Mouse (Mus musculus) heart, embryonic 11.5 days (tissue): ENCODE measurements at regions not wholly inside any gene's neighbourhood (a gene's known extent, or its start where the extent isn't known, plus 50 kb on each side); places are given as distances from the start of the nearest gene placed in this dataset.

Experiments used
- ATAC-seq: fragments of 200-750 bp; cut with Nextera tagmentation; replicated peaks from 2 replicates; pipeline ENCODE4 v1.8.0; 2017; ENCODE audit warnings: moderate library complexity; ENCODE audit not compliant: insufficient number of reproducible peaks, low FRiP score, low TSS enrichment
- H3K27ac ChIP-seq: fragments of 300-500 bp; sonication (generic); 2 replicates; pipeline ENCODE4 v1.5.1; 2014; ENCODE audit warnings: mild to moderate bottlenecking, low read depth, low read length
- H3K27me3 ChIP-seq: fragments of 300-500 bp; sonication (generic); 2 replicates; pipeline ENCODE4 v1.6.1; 2014; ENCODE audit warnings: mild to moderate bottlenecking, low read length, mixed read lengths; ENCODE audit not compliant: control insufficient read depth, insufficient read depth
- H3K36me3 ChIP-seq: fragments of 300-500 bp; sonication (generic); 2 replicates; pipeline ENCODE4 v1.6.1; 2014; ENCODE audit warnings: mild to moderate bottlenecking, low read length, moderate library complexity, mixed read lengths; ENCODE audit not compliant: control insufficient read depth, insufficient read depth
- H3K4me1 ChIP-seq: fragments of 300-500 bp; sonication (generic); 2 replicates; pipeline ENCODE4 v1.6.1; 2014; ENCODE audit warnings: low read length; ENCODE audit not compliant: control insufficient read depth, insufficient read depth
- H3K4me2 ChIP-seq: fragments of 300-500 bp; sonication (generic); 2 replicates; pipeline ENCODE4 v1.6.1; 2014; ENCODE audit warnings: mild to moderate bottlenecking, moderate library complexity
- H3K4me3 ChIP-seq: fragments of 300-500 bp; sonication (generic); 2 replicates; pipeline ENCODE4 v1.5.1; 2014; ENCODE audit warnings: low read depth, low read length
- H3K9ac ChIP-seq: fragments of 300-500 bp; sonication (generic); 2 replicates; pipeline ENCODE4 v1.6.1; 2014; ENCODE audit warnings: mild to moderate bottlenecking, low read depth, low read length, moderate library complexity
- H3K9me3 ChIP-seq: fragments of 300-500 bp; sonication (generic); replicated peaks from 2 replicates; pipeline ENCODE4 v1.6.1; 2016; ENCODE audit warnings: low read length; ENCODE audit not compliant: control insufficient read depth
- WGBS: fragments of 180-500 bp; shearing (Covaris S2); extraction: QIAGEN DNeasy Blood & Tissue Kit; methylation state at CpG from one replicate; pipeline ENCODE4 v1.1.7; 2014; ENCODE audit not compliant: insufficient replicate concordance; 5-methylcytosine and 5-hydroxymethylcytosine counted together

DNA sequence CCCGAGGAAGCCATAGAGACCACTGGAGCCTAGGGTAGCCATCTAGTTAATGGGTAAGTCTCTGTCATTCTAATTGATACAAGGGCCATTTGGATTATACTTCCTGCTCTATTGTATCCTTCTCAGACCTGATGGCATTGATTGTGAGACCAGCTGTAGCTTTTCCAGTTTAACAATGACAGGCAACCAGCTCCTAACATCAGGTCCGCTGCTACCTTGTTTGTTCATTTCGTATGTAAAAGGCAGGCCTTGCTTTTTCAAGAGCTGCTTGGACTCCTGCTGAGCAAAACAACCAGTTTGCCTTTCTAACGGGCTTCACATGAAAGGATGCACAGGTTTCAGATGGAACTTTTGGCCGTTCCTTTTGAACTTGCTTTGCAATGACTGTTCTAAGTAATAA lies 148.6 kb upstream of the Ercc4 start:
- Histone ChIP-seq H3K4me2 (no peak overlapping the region), H3K36me3 (no peaks in the 10 kb centered on the region), H3K27ac (no peak overlapping the region), H3K9ac (no peak overlapping the region), H3K27me3 (no peaks in the 10 kb centered on the region), H3K4me1 (no peaks in the 10 kb centered on the region), H3K9me3 (no peaks in the 10 kb centered on the region), H3K4me3 (no peak overlapping the region)
- 68% methylated on average over 5 of the region's 5 CpGs for WGBS
- no peak for ATAC-seq

- 69% methylated on average over 1 of the region's 1 CpGs for WGBS
- H3K4me1 ChIP-seq = no peaks in the 10 kb centered on the region
- no peak overlapping the region for H3K27ac ChIP-seq
- H3K4me3 ChIP-seq = no peak overlapping the region
- H3K4me2 ChIP-seq = no peak overlapping the region
- ATAC-seq = no peak
- no peaks in the 10 kb centered on the region for H3K9me3 ChIP-seq
- H3K27me3 ChIP-seq = no peaks in the 10 kb centered on the region
- H3K9ac ChIP-seq = no peak overlapping the region
- H3K36me3 ChIP-seq = no peaks in the 10 kb centered on the region
Measured at GRCm38 (mm10) chr16:12982681-12983080, 126.8 kb upstream of the Ercc4 start.

GRCm38 (mm10) chr16:13001288-13001880 lies 108.1 kb upstream of the Ercc4 start:
- Histone ChIP-seq H3K4me3 (no peak overlapping the region), H3K27ac (no peak overlapping the region), H3K27me3 (no peaks in the 10 kb centered on the region), H3K36me3 (no peaks in the 10 kb centered on the region), H3K9me3 (no peaks in the 10 kb centered on the region), H3K9ac (no peak overlapping the region), H3K4me1 (no peaks in the 10 kb centered on the region), H3K4me2 (no peak overlapping the region)
- ATAC-seq = no peak
- WGBS = 73% methylated on average over 1 of the region's 1 CpGs

DNA sequence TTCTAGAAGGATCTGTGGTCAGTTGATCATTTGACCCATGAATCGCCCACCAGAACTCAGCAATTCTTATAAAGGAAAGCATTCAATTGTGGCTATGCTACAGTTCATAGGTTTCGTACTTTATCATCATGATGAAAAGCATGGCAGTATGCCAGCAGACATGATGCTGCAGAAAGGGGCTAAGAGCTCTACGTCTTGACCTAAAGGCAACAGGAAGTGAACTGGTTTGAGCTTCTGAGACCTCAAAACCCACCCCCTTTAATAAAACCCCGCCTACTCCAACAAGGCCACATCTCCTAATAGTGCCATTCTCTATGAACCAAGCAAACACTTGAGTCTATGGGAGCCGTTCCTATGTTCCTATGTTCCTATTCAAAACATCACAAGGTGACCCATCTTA lies 96.6 kb upstream of the Ercc4 start:
- WGBS = 73% methylated on average over 5 of the region's 5 CpGs
- ATAC-seq = no peak

GRCm38 (mm10) chr16:13013891-13014644 lies 95.4 kb upstream of the Ercc4 start:
- 60% methylated on average over 10 of the region's 10 CpGs for WGBS
- Histone ChIP-seq H3K9ac (no peak overlapping the region), H3K27ac (no peak overlapping the region), H3K4me3 (no peak overlapping the region), H3K4me1 (no peaks in the 10 kb centered on the region), H3K36me3 (no peaks in the 10 kb centered on the region), H3K4me2 (no peak overlapping the region), H3K9me3 (no peaks in the 10 kb centered on the region), H3K27me3 (no peaks in the 10 kb centered on the region)
- no peak for ATAC-seq

More for the DNA sequence above, 96.6 kb upstream of the Ercc4 start:
- Histone ChIP-seq H3K9ac (no peak overlapping the region), H3K4me2 (no peak overlapping the region), H3K27me3 (no peaks in the 10 kb centered on the region), H3K9me3 (no peaks in the 10 kb centered on the region), H3K4me3 (no peak overlapping the region), H3K36me3 (no peaks in the 10 kb centered on the region), H3K4me1 (no peaks in the 10 kb centered on the region), H3K27ac (no peak overlapping the region)

DNA sequence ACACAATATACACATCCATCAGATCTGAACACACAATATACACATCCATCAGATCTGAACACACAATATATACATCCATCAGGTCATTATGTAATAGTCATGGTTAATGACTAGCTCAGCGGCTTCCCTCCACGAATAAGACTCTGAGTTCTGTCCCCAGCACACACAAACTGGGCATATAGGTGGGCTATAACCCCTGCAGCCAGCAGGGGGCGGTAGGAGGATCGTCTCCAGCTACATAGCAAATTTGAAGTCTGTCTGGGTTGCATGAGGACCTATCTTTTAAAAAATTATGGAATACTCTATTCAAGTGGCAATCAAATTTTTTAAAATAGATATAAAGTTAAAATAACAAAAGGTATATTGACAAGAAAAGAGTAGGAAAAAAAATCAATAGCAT lies 86.6 kb upstream of the Ercc4 start:
- Histone ChIP-seq H3K27me3 (no peaks in the 10 kb centered on the region), H3K27ac (no peak overlapping the region), H3K4me3 (no peak overlapping the region), H3K4me1 (no peaks in the 10 kb centered on the region), H3K9me3 (no peaks in the 10 kb centered on the region), H3K9ac (no peak overlapping the region), H3K36me3 (no peaks in the 10 kb centered on the region), H3K4me2 (no peak overlapping the region)
- ATAC-seq = no peak
- 53% methylated on average over 4 of the region's 4 CpGs for WGBS

DNA sequence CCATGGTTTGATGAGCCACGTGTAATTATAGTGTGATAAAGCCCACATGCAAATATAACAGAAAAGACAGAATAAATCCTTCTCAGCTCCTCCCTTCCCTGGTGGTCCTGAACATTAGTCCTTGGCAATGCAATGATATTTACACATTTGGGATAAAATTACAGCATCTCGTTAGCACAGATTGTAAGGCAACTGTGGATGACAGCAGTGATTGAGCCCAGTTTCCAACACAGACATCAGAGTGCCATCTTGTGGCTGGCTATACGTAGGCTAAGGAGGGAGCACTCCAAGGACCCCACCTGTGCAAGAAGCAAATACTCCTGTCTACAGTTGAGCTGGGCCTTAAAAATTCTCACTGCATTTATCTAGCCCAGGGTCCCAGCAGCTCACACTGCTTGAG lies 84.1 kb upstream of the Ercc4 start:
- no peak for ATAC-seq
- no peak overlapping the region for H3K9ac ChIP-seq
- WGBS = 48% methylated on average over 3 of the region's 3 CpGs

GRCm38 (mm10) chr16:13034136-13034535 lies 75.3 kb upstream of the Ercc4 start:
- no peaks in the 10 kb centered on the region for H3K36me3 ChIP-seq
- H3K4me1 ChIP-seq = no peaks in the 10 kb centered on the region
- H3K4me2 ChIP-seq = no peak overlapping the region
- H3K27me3 ChIP-seq = no peaks in the 10 kb centered on the region
- WGBS = 70% methylated on average over 5 of the region's 5 CpGs
- ATAC-seq = no peak
- H3K9me3 ChIP-seq = no peaks in the 10 kb centered on the region
- H3K9ac ChIP-seq = no peak overlapping the region
- H3K27ac ChIP-seq = no peak overlapping the region
- H3K4me3 ChIP-seq = no peak overlapping the region

More for the DNA sequence above, 84.1 kb upstream of the Ercc4 start:
- no peak overlapping the region for H3K27ac ChIP-seq
- no peaks in the 10 kb centered on the region for H3K4me1 ChIP-seq
- H3K9me3 ChIP-seq = no peaks in the 10 kb centered on the region
- no peak overlapping the region for H3K4me2 ChIP-seq
- H3K4me3 ChIP-seq = no peak overlapping the region
- H3K27me3 ChIP-seq = no peaks in the 10 kb centered on the region
- H3K36me3 ChIP-seq = no peaks in the 10 kb centered on the region

- Histone ChIP-seq H3K27me3 (no peaks in the 10 kb centered on the region), H3K9ac (no peak overlapping the region), H3K27ac (no peak overlapping the region), H3K4me3 (no peak overlapping the region), H3K9me3 (no peaks in the 10 kb centered on the region), H3K4me1 (no peaks in the 10 kb centered on the region), H3K36me3 (no peaks in the 10 kb centered on the region), H3K4me2 (no peak overlapping the region)
- WGBS = 81% methylated on average over 4 of the region's 4 CpGs
- ATAC-seq = no peak
Measured at GRCm38 (mm10) chr16:13036596-13036995, 72.9 kb upstream of the Ercc4 start.
